ENCODE assay signal across 9 mouse cellular contexts in genomic region chr1:161494343-161494742, GRCm38 (mm10). TPM values are rescaled to one million over a fixed set of nuclear protein-coding genes. Genes with fewer than 3 reads are reported as not detected.
DNase-seq lines count a peak whose midpoint lies in the region; ATAC-seq and TF ChIP-seq lines count a peak whose summit lies in the region.
"Had no signal": no experiment of that assay in that cellular context is flagged by ENCODE, and none has a peak within 500 bp of the region (broad histone marks: within the 10 kb centered on the region; RNA-seq: fewer than 3 reads in every experiment).

Tnfsf18 (plus strand) TSS chr1:161494655.

- no peak within 1 kb of the TSS for H3ac ChIP-seq in myocyte (ENCODE audit: control insufficient read depth, insufficient read length)

- no peak for TF ChIP-seq POLR2A in myocyte (IDR thresholded peaks at IDR 0.05; ENCODE audit: insufficient read length, low read depth)

- peak; percentile 79 for ATAC-seq in heart, embryonic 12.5 days (ENCODE audit: insufficient number of reproducible peaks, low FRiP score)

- no peaks in the 10 kb centered on the region for H3K9me3 ChIP-seq in heart, embryonic 12.5 days (replicated peaks)

- no peaks in the 10 kb centered on the region for H3K27me3 ChIP-seq in heart, embryonic 12.5 days (replicated peaks)
- no peaks in the 10 kb centered on the region for H3K27me3 ChIP-seq in myocyte (ENCODE audit: control insufficient read depth, insufficient read depth, insufficient read length)

- H3K9ac ChIP-seq in heart, embryonic 12.5 days, result no peak within 1 kb of the TSS

- peaks cover 10% of the 10 kb centered on the region for H3K4me1 ChIP-seq in heart, embryonic 12.5 days (replicated peaks)

- WGBS in heart, embryonic 12.5 days, result 34% methylated on average over 8 of the region's 8 CpGs

- DNase-seq in layer of hippocampus, adult 11-12 months (ENCODE audit: low spot score), result peak; percentile 44
- DNase-seq in layer of hippocampus, adult 9-10 months (ENCODE audit: low spot score), result no peak
- peak; percentile 80 to 82 for DNase-seq in adrenal gland, postnatal 36 days
- peak; percentile 91 for DNase-seq in kidney, postnatal 14 days
- DNase-seq in spleen, postnatal 10 days (ENCODE audit: low spot score in 2 of 2), result no peak
- DNase-seq in embryo, embryonic 9.5 days (ENCODE audit: extremely low spot score), result no peak

- H3K4me3 ChIP-seq in heart, embryonic 12.5 days, result no peak within 1 kb of the TSS
- no peak within 1 kb of the TSS for H3K4me3 ChIP-seq in myocyte

- H3K27ac ChIP-seq in heart, embryonic 12.5 days (ENCODE audit: poor library complexity, severe bottlenecking), result no peak within 1 kb of the TSS

- H3K79me2 ChIP-seq in myocyte (ENCODE audit: control insufficient read depth, insufficient read depth), result no peaks in the 10 kb centered on the region

- no peaks in the 10 kb centered on the region for H3K36me3 ChIP-seq in heart, embryonic 12.5 days
- H3K36me3 ChIP-seq in myocyte (ENCODE audit: control insufficient read depth, insufficient read depth), result no peaks in the 10 kb centered on the region

- peak within 1 kb of the TSS; percentile 16; the same call in 1 of the 2 replicates for H3K4me2 ChIP-seq in heart, embryonic 12.5 days
- peak within 1 kb of the TSS; percentile 46 for H3K4me2 ChIP-seq in myocyte (ENCODE audit: low read depth)

TF ChIP-seq in myocyte, 11 proteins besides CTCF, POLR2A, EP300 and RAD21:
- TF ChIP-seq SRF (IDR thresholded peaks at IDR 0.05; ENCODE audit: control insufficient read depth, insufficient read length, low read depth) (no peak), TCF3 (IDR thresholded peaks at IDR 0.05; ENCODE audit: insufficient read length, low read depth) (no peak), MYOD1 (IDR thresholded peaks at IDR 0.05; ENCODE audit: control insufficient read depth in 1 of 3, insufficient read length in 2 of 3, low read depth in 2 of 3) (no peak), MYOG (IDR thresholded peaks at IDR 0.05; ENCODE audit: control insufficient read depth in 1 of 3, insufficient read depth in 1 of 3, insufficient read length in 2 of 3, low read depth in 2 of 3) (no peak), MAX (IDR thresholded peaks at IDR 0.05; ENCODE audit: low read depth) (no peak), CEBPB (IDR thresholded peaks at IDR 0.05; ENCODE audit: insufficient read depth, poor library complexity, severe bottlenecking) (no peak), REST (IDR thresholded peaks at IDR 0.05; ENCODE audit: insufficient read depth, insufficient read length) (no peak), TCF12 (IDR thresholded peaks at IDR 0.05; ENCODE audit: insufficient read depth, poor library complexity, severe bottlenecking) (no peak), E2F4 (IDR thresholded peaks at IDR 0.05; ENCODE audit: insufficient read depth) (no peak), USF1 (IDR thresholded peaks at IDR 0.05; ENCODE audit: low read depth) (no peak), POLR2AphosphoS2 (IDR thresholded peaks at IDR 0.05; ENCODE audit: insufficient read length, low read depth) (no peak)

RNA-seq across cellular contexts. Expression of gene Tnfsf18, which starts in this region (rescaled TPM):
- total RNA-seq in adrenal gland, postnatal 36 days (2021), result under 1 TPM in 1 of 2 experiments, not detected in 1; 0.23 TPM
- polyA plus RNA-seq in heart, embryonic 12.5 days (2016; fragmentation: Nextera tagmentation; extraction: Ambion mirVana), result 0.24 TPM in 1 of 2 replicates, not detected in the other
- 0.02 TPM for polyA plus RNA-seq in myocyte (2012; fragmentation: generic; extraction: Trizol)
- total RNA-seq: MEL had no signal

Comparison
In these comparisons a context has a peak if more than half of its experiments do, and no peak if none do; other contexts are left out.
1. DNase-seq: peak in layer of hippocampus, adult 11-12 months (single experiment) and kidney, postnatal 14 days (single experiment); none in layer of hippocampus, adult 9-10 months (single experiment), spleen, postnatal 10 days (0 of 2) and embryo, embryonic 9.5 days (single experiment).
2. Peak in DNase-seq in adrenal gland, postnatal 36 days; RNA of the gene not detected or under 1 TPM.
3. Peak in ATAC-seq and H3K4me2 ChIP-seq in heart, embryonic 12.5 days; RNA of the gene not detected or under 1 TPM.